In genomic region chr2:168006489-168006888, GRCm38 (mm10) we compare ENCODE assay signal across 26 mouse cellular contexts. TPM values are rescaled to one million over a fixed set of nuclear protein-coding genes. Genes with fewer than 3 reads are reported as not detected.
DNase-seq lines count a peak whose midpoint lies in the region; ATAC-seq and TF ChIP-seq lines count a peak whose summit lies in the region.
"Had no signal": no experiment of that assay in that cellular context is flagged by ENCODE, and none has a peak within 500 bp of the region (broad histone marks: within the 10 kb centered on the region; RNA-seq: fewer than 3 reads in every experiment).

No protein-coding gene starts in this region.

- H3K4me3 ChIP-seq in kidney, embryonic 15.5 days (replicated peaks), result no peak overlapping the region
- no peak overlapping the region for H3K4me3 ChIP-seq in intestine, postnatal 0 days (ENCODE audit: low read depth, low read length)
- H3K4me3 ChIP-seq in kidney, embryonic 14.5 days (ENCODE audit: low read length), result no peak overlapping the region
- H3K4me3 ChIP-seq in limb, embryonic 10.5 days, result no peak overlapping the region
- H3K4me3 ChIP-seq in midbrain, embryonic 13.5 days (replicated peaks), result no peak overlapping the region
- H3K4me3 ChIP-seq: embryonic facial prominence, embryonic 13.5 days; erythroblast, embryonic 14.5 days; forebrain, embryonic 15.5 days; limb, embryonic 15.5 days; neural tube, embryonic 15.5 days had no signal

- TF ChIP-seq CTCF in intestine, postnatal 0 days (IDR thresholded peaks at IDR 0.05; ENCODE audit: low read depth), result no peak

- H3K9me3 ChIP-seq in kidney, embryonic 15.5 days (replicated peaks), result no peaks in the 10 kb centered on the region
- no peaks in the 10 kb centered on the region for H3K9me3 ChIP-seq in intestine, postnatal 0 days (ENCODE audit: control insufficient read depth)
- no peaks in the 10 kb centered on the region for H3K9me3 ChIP-seq in kidney, embryonic 14.5 days (ENCODE audit: control insufficient read depth, low read length)
- H3K9me3 ChIP-seq in limb, embryonic 10.5 days (replicated peaks), result no peaks in the 10 kb centered on the region
- no peaks in the 10 kb centered on the region for H3K9me3 ChIP-seq in midbrain, embryonic 13.5 days
- H3K9me3 ChIP-seq: embryonic facial prominence, embryonic 13.5 days; forebrain, embryonic 15.5 days; limb, embryonic 15.5 days; neural tube, embryonic 15.5 days had no signal

- H3K27ac ChIP-seq in kidney, embryonic 15.5 days, result no peak overlapping the region
- peak overlapping the region; percentile 62 for H3K27ac ChIP-seq in intestine, postnatal 0 days (ENCODE audit: low read depth, low read length)
- H3K27ac ChIP-seq in kidney, embryonic 14.5 days (ENCODE audit: low read depth, low read length), result 0 out of 2 replicates have a peak overlapping the region, but pooled peaks have one; percentile 17
- peak overlapping the region; percentile 37 for H3K27ac ChIP-seq in limb, embryonic 10.5 days
- H3K27ac ChIP-seq in midbrain, embryonic 13.5 days, result no peak overlapping the region
- H3K27ac ChIP-seq: forebrain, embryonic 15.5 days; hindbrain, postnatal 0 days; limb, embryonic 15.5 days; neural tube, embryonic 15.5 days had no signal

- 79% methylated on average over 6 of the region's 6 CpGs for WGBS in kidney, embryonic 15.5 days
- 40% methylated on average over 6 of the region's 6 CpGs for WGBS in intestine, postnatal 0 days
- WGBS in kidney, embryonic 14.5 days, result 86% methylated on average over 6 of the region's 6 CpGs
- 86% methylated on average over 6 of the region's 6 CpGs for WGBS in limb, embryonic 10.5 days
- 85% methylated on average over 6 of the region's 6 CpGs for WGBS in midbrain, embryonic 13.5 days

- H3K9ac ChIP-seq in kidney, embryonic 15.5 days, result no peak overlapping the region
- H3K9ac ChIP-seq in intestine, postnatal 0 days (ENCODE audit: low read depth, low read length), result no peak overlapping the region
- H3K9ac ChIP-seq in kidney, embryonic 14.5 days (ENCODE audit: low read depth, low read length), result no peak overlapping the region
- H3K9ac ChIP-seq in midbrain, embryonic 13.5 days (replicated peaks), result no peak overlapping the region
- H3K9ac ChIP-seq: forebrain, embryonic 15.5 days; limb, embryonic 15.5 days; neural tube, embryonic 15.5 days had no signal

- peak; percentile 58 for DNase-seq in kidney, adult 11 months
- no peak for DNase-seq in limb, embryonic 10.5 days (ENCODE audit: low spot score)
- no peak for DNase-seq in ovary, postnatal 36 days (ENCODE audit: low spot score)
- no peak for DNase-seq in spleen, postnatal 4 days (ENCODE audit: low spot score in 2 of 2)
- DNase-seq: adrenal gland, adult 8-10 months; cerebellum, adult 2 months; cerebellum, postnatal 25 days; gastrocnemius, postnatal 14 days; heart, adult 11 months; layer of hippocampus, adult 9-11 months; right cerebral cortex, postnatal 25 days; spleen, adult 18-20 months; thymus, postnatal 25 days had no signal

- H3K27me3 ChIP-seq in kidney, embryonic 15.5 days, result no peaks in the 10 kb centered on the region
- H3K27me3 ChIP-seq in intestine, postnatal 0 days (replicated peaks; ENCODE audit: control insufficient read depth, insufficient read depth, low read length), result no peaks in the 10 kb centered on the region
- H3K27me3 ChIP-seq in kidney, embryonic 14.5 days (ENCODE audit: control insufficient read depth, insufficient read depth, low read length), result no peaks in the 10 kb centered on the region
- no peaks in the 10 kb centered on the region for H3K27me3 ChIP-seq in limb, embryonic 10.5 days (ENCODE audit: low read depth, poor library complexity, severe bottlenecking)
- no peaks in the 10 kb centered on the region for H3K27me3 ChIP-seq in midbrain, embryonic 13.5 days
- H3K27me3 ChIP-seq: embryonic facial prominence, embryonic 13.5 days; forebrain, embryonic 15.5 days; limb, embryonic 15.5 days; neural tube, embryonic 15.5 days had no signal

- no peak overlapping the region for H3K4me2 ChIP-seq in kidney, embryonic 15.5 days
- H3K4me2 ChIP-seq in intestine, postnatal 0 days (replicated peaks; ENCODE audit: low read depth), result no peak overlapping the region
- H3K4me2 ChIP-seq in kidney, embryonic 14.5 days (replicated peaks; ENCODE audit: low read depth, low read length), result no peak overlapping the region
- no peak overlapping the region for H3K4me2 ChIP-seq in midbrain, embryonic 13.5 days (replicated peaks)
- H3K4me2 ChIP-seq: embryonic facial prominence, embryonic 13.5 days; forebrain, embryonic 15.5 days; limb, embryonic 15.5 days; midbrain, embryonic 11.5 days; neural tube, embryonic 15.5 days had no signal

- ATAC-seq in kidney, embryonic 15.5 days (replicated peaks; ENCODE audit: low FRiP score), result no peak
- peak; percentile 30; the same call in 1 of the 2 replicates for ATAC-seq in intestine, postnatal 0 days
- no peak for ATAC-seq in kidney, embryonic 14.5 days (ENCODE audit: low FRiP score, low TSS enrichment)
- ATAC-seq in midbrain, embryonic 13.5 days, result no peak
- ATAC-seq: activated CD4-positive, CD25-positive, alpha-beta regulatory T cell, adult 4 months; forebrain, embryonic 15.5 days; hindbrain, postnatal 0 days; lung, postnatal 0 days had no signal

- H3K36me3 ChIP-seq in kidney, embryonic 15.5 days, result no peaks in the 10 kb centered on the region
- H3K36me3 ChIP-seq in intestine, postnatal 0 days (ENCODE audit: control insufficient read depth, insufficient read depth), result no peaks in the 10 kb centered on the region
- no peaks in the 10 kb centered on the region for H3K36me3 ChIP-seq in kidney, embryonic 14.5 days (ENCODE audit: control insufficient read depth, insufficient read depth, low read length)
- H3K36me3 ChIP-seq in limb, embryonic 10.5 days, result no peaks in the 10 kb centered on the region
- no peaks in the 10 kb centered on the region for H3K36me3 ChIP-seq in midbrain, embryonic 13.5 days
- H3K36me3 ChIP-seq: forebrain, embryonic 15.5 days; neural tube, embryonic 15.5 days had no signal

- peaks cover 44% of the 10 kb centered on the region for H3K4me1 ChIP-seq in kidney, embryonic 15.5 days
- H3K4me1 ChIP-seq in intestine, postnatal 0 days (replicated peaks; ENCODE audit: control insufficient read depth, insufficient read depth, low read length), result peaks cover 14% of the 10 kb centered on the region
- peaks cover 22% of the 10 kb centered on the region; the same call in 1 of the 2 replicates for H3K4me1 ChIP-seq in kidney, embryonic 14.5 days (ENCODE audit: control insufficient read depth, insufficient read depth, low read length)
- H3K4me1 ChIP-seq in limb, embryonic 10.5 days, result peaks cover 68% of the 10 kb centered on the region
- H3K4me1 ChIP-seq in midbrain, embryonic 13.5 days (replicated peaks), result peaks cover 27% of the 10 kb centered on the region

RNA-seq across cellular contexts. Expression of gene Ripor3, which starts 3.9 kb away (rescaled TPM):
- 1.6 and 1.9 TPM in 2 replicates for polyA plus RNA-seq in kidney, embryonic 15.5 days (2015; fragmentation: Nextera tagmentation; extraction: Ambion mirVana)
- 1.5 and 1.6 TPM in 2 replicates for polyA plus RNA-seq in intestine, postnatal 0 days (2015; fragmentation: Nextera tagmentation; extraction: Ambion mirVana)
- 0.53 and 1.0 TPM in 2 replicates for polyA plus RNA-seq in kidney, embryonic 14.5 days (2014; fragmentation: Nextera tagmentation; extraction: Ambion mirVana)
- polyA plus RNA-seq in limb, embryonic 10.5 days (2016; fragmentation: Nextera tagmentation; extraction: Ambion mirVana), result 0.44 and 0.49 TPM in 2 replicates
- 0.15 and 0.27 TPM in 2 replicates for polyA plus RNA-seq in midbrain, embryonic 13.5 days (2015; fragmentation: Nextera tagmentation; extraction: Ambion mirVana)

Comparison
In these comparisons a context has a peak if more than half of its experiments do, and no peak if none do; other contexts are left out.
1. H3K27ac ChIP-seq: peak in intestine, postnatal 0 days (single experiment), kidney, embryonic 14.5 days (single experiment) and limb, embryonic 10.5 days (single experiment); none in kidney, embryonic 15.5 days (single experiment) and midbrain, embryonic 13.5 days (single experiment).